Mouse (Mus musculus): ENCODE measurements at regions not wholly inside any gene's neighbourhood (a gene's known extent, or its start where the extent isn't known, plus 50 kb on each side); places are given as distances from the start of the nearest gene placed in this dataset.
A peak's percentile ranks its signal among the peaks of the same experiment; 100 is the strongest.

DNA sequence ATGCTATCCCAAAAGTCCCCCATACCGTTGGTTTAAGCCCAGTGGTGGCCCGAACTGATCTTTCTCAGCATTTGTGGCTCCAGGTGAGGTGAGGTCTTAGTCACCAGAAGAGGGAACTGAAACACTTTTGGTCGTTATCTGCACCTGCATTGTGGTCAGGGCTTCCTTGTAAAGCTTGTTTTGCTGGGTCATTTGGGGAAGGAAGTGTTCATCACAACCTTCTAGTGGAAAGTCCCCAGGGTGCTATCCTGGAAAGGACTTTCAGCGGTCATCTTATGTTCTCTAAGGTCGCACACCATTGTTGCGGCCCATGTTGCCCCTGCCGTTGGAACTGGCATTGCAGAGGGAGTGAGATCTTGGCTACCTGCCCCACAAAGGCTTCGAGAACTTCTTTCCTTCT, 651.5 kb upstream of the Pcdh9 start:
- DNase-seq (ENCODE audit: low spot score in 2 of 2) = peak; percentile 11 to 35

DNA sequence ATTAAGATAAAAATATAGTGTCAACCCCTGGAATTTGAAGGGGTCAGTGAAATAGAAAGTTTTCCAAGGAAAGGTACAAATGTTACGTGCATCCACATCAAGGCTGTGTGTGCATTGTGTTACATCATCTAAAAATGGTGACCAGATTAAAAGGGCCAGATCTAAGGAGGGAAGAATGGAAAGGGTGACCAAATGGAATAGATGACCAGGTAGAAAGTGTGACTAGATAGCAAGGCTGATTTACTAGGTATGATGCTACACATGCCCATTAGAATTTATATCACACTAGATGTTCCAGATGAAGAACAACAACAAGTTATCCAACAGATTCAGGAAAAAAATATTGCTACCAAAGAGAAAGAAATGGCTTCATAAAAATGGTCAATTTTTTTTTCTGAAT, 635.2 kb upstream of the Pcdh9 start:
- no peak for DNase-seq (ENCODE audit: low spot score in 2 of 2)

DNA sequence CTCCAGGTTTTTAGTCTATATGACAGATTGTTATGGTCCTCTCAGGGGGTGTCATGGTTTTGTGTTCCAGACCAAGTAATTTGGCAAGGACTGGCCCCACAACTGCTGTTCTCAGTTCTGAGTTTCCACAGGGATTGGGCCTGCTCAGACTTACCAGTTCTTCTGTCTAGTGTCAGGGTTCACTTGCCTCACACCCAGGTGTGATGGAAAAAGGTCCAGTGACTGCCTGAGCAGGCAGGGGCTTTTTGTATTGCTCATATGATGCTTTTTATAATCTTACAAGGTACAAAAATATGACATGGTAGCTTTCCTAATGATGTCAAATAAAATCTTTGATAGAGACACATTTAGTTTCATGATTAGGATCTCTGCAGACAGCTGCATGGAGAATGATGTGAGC, 634.8 kb upstream of the Pcdh9 start:
- no peak for DNase-seq (ENCODE audit: low spot score in 2 of 2)

DNA sequence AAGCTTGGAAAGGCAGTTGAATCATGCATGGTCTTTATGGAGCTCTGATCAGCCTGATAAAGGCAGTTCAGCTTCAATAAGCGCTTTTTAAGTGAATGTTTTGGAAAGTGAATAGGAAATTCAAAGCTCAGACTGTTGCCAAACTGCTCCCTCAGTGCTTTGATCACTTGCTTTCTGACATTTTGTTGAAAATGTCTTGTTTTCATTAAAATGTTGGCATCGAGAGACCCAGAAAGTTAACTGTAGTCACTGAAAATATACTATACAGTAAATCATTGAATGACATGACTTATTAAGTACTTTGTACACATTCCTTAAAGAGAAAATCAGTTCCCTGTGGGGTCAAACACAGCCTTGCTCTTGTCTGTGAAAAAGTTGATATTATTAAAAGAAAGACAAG, 631.5 kb upstream of the Pcdh9 start:
- no peak for DNase-seq (ENCODE audit: low spot score in 2 of 2)

DNA sequence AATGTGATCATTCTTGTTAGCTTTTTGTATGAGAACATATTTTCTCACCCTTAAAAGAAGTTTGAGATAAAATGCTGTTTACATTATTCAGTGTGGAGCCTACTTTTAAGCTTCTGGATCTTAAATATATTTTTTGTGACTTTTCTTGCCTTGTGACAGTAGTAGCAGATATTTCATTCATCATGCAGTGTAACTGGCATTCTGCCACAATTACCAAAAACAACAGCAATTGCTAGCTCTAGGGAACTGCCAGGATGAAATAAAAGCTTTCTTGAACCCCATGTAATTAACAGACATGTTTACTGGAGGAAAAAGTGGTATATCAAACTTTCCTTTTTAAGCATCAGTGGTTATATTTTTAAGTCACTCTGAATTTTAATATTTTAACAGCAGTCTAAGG, 600.9 kb upstream of the Pcdh9 start:
- no peak for DNase-seq (ENCODE audit: low spot score in 2 of 2)

DNA sequence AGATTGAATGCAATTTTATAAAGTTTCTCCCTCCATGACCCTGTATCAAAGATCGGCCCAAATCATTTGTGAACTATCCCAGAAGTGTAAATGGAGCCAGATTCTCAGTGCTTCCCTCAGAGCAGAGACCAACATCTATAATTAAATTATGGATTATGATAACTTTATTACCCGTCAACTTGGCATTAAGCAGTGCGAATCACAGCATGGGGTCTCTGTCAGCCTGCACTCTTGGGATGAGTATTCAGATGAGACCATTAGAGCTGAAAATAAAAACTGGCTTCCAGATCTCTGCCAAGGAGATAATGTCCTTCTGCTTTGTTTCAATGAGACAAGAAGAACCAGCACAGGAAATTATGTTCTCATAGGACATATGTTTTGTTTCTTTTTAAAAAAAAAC, 585.4 kb upstream of the Pcdh9 start:
- no peak for DNase-seq (ENCODE audit: low spot score in 2 of 2)

DNA sequence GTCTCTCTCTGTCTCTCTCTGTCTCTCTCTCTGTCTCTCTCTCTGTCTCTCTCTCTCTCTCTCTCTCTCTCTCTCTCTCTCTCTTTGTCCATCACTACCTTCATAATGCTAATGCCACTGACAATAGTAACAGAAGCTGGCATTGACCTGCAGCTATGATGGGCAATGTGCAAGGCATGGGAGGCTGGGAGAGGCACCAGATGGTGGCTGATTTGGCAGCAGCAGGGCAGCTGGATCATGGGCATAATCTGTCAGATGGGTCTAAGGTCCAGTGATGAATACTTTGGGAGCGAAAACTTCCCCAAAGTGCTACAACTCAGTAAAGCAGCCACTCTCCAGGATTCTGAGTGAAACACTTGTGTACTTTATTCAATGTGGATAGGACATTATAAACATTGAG, 582.7 kb upstream of the Pcdh9 start:
- DNase-seq (ENCODE audit: low spot score in 2 of 2) = no peak

DNA sequence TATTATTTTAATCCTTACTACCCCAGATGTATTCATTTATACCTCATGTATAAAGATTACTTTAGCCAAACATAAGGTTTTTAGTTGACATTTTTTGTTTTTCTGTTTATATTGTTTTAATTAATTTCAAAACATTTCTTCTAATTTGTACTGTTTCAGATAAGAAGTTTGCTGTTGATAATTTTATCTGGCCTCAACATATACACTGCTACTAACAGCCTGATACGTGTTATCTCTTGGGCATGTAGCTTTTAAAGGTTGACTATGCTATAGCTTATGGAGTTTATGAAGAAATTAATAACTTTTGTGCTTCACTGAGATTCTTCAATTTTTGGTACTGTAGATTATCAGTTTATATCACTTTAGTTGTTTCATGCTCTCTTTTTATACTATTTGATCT, 555.5 kb upstream of the Pcdh9 start:
- DNase-seq (ENCODE audit: low spot score in 2 of 2) = no peak

DNA sequence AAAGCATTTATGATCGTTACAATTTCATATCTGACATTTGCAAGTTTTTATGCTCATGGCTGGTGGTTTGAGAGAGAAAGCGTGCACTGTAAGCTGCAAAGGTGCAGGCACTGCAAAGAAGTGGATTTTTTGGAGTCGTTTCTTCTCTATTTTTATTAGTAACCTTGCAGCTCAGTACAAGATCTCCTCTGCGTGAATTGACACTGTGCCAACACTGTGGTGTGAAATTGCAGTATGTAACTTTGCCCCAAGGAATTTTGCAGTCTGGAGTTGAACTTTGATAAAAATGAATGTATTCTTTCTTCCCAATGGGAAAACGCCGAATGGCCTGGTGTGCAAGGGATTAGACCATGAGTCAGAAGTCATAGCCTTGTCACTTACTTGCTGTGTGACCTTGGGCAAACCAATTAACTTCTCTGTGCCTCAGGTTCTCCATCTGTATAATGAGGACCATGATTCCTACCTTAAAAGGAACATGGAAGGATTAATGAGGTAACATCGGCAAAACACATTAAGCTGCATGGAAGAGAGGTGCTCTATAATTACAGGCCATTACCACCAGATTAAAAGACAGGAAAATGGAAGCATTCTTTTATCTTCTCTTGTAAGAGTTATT, 543.0 kb upstream of the Pcdh9 start:
- DNase-seq (ENCODE audit: low spot score in 2 of 2) = no peak

DNA sequence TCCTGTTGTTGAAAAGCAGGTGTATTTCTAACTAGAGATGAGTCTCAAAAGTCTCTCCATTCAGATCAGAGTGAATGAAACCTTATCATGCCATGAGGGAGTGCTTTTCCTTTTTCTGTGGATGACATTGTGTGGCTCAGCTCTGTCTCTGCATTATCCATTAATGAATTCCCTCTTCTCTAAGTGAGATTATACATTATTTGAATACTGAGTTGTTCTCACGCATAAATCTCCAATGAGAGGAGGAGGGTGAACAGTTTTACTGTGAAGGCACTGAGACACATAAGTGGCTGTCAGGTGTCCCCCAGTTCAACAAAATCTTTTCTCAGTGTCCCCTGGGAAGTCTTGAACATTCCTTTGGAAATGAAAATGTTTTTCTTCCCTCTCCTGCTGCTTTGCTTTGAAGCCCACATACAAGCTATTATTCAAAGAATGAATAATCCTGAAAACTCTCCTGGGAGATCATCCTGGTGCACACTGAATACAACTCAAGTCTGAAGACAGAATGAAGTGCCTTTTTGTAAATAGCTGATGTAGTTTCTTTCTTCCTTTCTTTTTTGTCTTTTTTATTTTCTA, 537.2 kb upstream of the Pcdh9 start:
- no peak for DNase-seq (ENCODE audit: low spot score in 2 of 2)
